Mouse (Mus musculus) intestine, embryonic 15.5 days (tissue): ENCODE measurements around the gene Vtn. TPM values are rescaled to one million over a fixed set of nuclear protein-coding genes. Genes with fewer than 3 reads are reported as not detected.
A peak's percentile ranks its signal among the peaks of the same experiment; 100 is the strongest.
"Not testable (repeated sequence)": the region's sequence is repeated elsewhere in the genome, so short reads cannot be mapped to it uniquely, and the experiment has no call there.

Experiments used
- ATAC-seq: fragments of 200-750 bp; cut with Nextera tagmentation; 2 replicates; pipeline ENCODE4 v1.8.0; 2017; ENCODE audit warnings: moderate TSS enrichment, moderate library complexity
- H3K27ac ChIP-seq: fragments of 300-500 bp; sonication (generic); 2 replicates; pipeline ENCODE4 v1.5.1; 2015; ENCODE audit warnings: mild to moderate bottlenecking, inconsistent platforms
- H3K27me3 ChIP-seq: fragments of 300-500 bp; sonication (generic); replicated peaks from 2 replicates; pipeline ENCODE4 v1.6.1; 2015; ENCODE audit warnings: inconsistent platforms
- H3K36me3 ChIP-seq: fragments of 300-500 bp; sonication (generic); 2 replicates; pipeline ENCODE4 v1.6.1; 2015; ENCODE audit warnings: inconsistent platforms
- H3K4me1 ChIP-seq: fragments of 300-500 bp; sonication (generic); replicated peaks from 2 replicates; pipeline ENCODE4 v1.6.1; 2015; ENCODE audit warnings: inconsistent platforms
- H3K4me2 ChIP-seq: fragments of 300-500 bp; sonication (generic); replicated peaks from 2 replicates; pipeline ENCODE4 v1.6.1; 2015; ENCODE audit warnings: mild to moderate bottlenecking, inconsistent platforms
- H3K4me3 ChIP-seq: fragments of 300-500 bp; sonication (generic); replicated peaks from 2 replicates; pipeline ENCODE4 v1.5.1; 2015; ENCODE audit warnings: inconsistent platforms
- H3K9ac ChIP-seq: fragments of 300-500 bp; sonication (generic); 2 replicates; pipeline ENCODE4 v1.6.1; 2015; ENCODE audit warnings: inconsistent platforms
- H3K9me3 ChIP-seq: fragments of 300-500 bp; sonication (generic); 2 replicates; pipeline ENCODE4 v1.6.1; 2016; ENCODE audit warnings: inconsistent platforms
- WGBS: fragments of 180-500 bp; shearing (Covaris S2); methylation state at CpG from one replicate; pipeline ENCODE4 v1.1.7; 2015; 5-methylcytosine and 5-hydroxymethylcytosine counted together
- polyA plus RNA-seq: library from polyadenylated mRNA; unstranded; fragments of >200 nt; fragmentation: Nextera tagmentation; extraction: Ambion mirVana; gene quantifications from 2 replicates; pipeline ENCODE4 v1.2.1, GENCODE M21; 2015

The Vtn gene
- polyA plus RNA-seq, 1 experiment from 2014 or later = 22.4 TPM

DNA sequence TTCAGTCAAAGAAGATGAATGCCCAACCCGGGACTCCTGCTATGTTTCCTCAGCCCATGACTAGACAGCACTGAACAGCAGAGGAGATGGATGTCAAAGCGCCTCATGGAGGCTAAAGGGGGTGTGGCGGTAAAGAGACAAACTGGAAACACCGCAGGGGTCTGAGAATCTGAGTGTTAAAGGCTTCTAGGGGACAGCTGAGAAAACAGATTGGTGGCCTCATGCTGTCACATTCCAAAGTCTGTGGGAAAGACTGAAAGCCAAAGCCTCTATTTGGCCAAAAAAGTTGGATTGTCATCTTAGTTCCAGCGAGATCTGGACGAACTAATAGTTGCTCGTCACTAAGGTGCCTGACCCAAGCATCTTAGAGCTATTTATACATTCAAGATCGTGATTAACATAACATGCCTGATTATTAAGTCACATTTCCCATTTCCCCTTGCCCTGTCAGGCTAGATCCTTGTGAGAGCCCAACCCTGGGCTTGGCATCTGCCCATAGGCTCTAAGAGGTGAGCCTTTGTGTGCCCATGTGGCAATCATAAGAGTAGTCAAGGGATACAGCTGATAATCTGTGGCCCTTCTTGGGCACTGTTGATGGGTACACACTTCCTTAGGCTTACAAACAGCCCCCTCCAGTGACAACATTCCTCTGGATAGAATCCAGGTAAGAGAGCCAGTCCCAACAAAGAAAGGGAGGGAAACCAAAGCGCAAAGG, 24.5 kb downstream of the Vtn start:
- Histone ChIP-seq H3K36me3 (peaks cover 75% of the 10 kb centered on the region), H3K27ac (no peak overlapping the region), H3K4me2 (no peak overlapping the region), H3K4me1 (no peaks in the 10 kb centered on the region), H3K27me3 (no peaks in the 10 kb centered on the region), H3K9ac (no peak overlapping the region), H3K9me3 (no peaks in the 10 kb centered on the region), H3K4me3 (no peak overlapping the region)
- no peak for ATAC-seq
- 87% methylated on average over 9 of the region's 9 CpGs for WGBS

DNA sequence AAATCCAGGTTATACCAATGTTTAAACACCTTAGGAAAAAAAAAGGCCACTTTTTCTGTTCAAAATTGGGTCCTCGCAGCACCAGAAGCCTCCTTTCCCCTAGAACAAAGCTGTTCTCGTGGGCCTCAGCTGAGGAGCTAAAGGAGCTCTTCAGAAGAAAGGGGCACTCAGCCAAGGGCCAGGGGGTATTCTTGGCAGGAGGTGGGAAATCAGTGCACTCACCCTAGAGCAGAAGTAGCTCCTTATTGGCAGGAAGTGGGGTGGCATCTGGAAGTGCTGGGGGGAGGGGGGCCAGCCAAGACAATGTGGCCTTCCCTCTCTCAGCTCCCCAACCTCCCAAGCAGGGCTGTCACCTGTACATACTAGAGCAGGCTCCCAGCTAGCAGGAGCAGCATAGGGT, 25.9 kb downstream of the Vtn start:
- Histone ChIP-seq H3K4me2 (no peak overlapping the region), H3K36me3 (peaks cover 70% of the 10 kb centered on the region), H3K27ac (no peak overlapping the region), H3K4me3 (no peak overlapping the region), H3K27me3 (no peaks in the 10 kb centered on the region), H3K9me3 (no peaks in the 10 kb centered on the region), H3K9ac (no peak overlapping the region), H3K4me1 (no peaks in the 10 kb centered on the region)
- ATAC-seq = no peak
- 75% methylated on average over 2 of the region's 2 CpGs for WGBS

DNA sequence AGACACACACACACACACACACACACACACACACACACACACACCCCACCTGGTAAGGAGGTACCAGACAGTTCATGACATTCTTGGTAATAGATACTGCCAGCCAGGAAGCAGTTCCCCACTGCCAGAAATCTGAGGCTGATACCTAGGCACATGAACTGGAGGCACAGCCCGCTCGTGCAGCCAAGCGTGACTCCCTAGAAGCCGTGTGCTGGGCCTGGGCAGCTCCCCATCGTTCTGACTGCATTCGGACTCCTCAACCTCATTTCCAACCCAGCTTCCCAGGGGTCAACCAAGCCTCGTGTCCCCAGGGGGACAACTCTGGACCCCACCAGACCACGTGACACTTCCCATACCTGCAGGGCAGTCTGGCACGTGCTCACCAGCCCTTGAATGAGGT, 29.8 kb downstream of the Vtn start:
- ATAC-seq = no peak
- H3K27me3 ChIP-seq = no peaks in the 10 kb centered on the region
- no peak overlapping the region for H3K27ac ChIP-seq
- no peaks in the 10 kb centered on the region for H3K4me1 ChIP-seq
- peaks cover 42% of the 10 kb centered on the region for H3K36me3 ChIP-seq
- H3K9ac ChIP-seq = no peak overlapping the region
- no peaks in the 10 kb centered on the region for H3K9me3 ChIP-seq
- WGBS = 88% methylated on average over 9 of the region's 9 CpGs
- H3K4me2 ChIP-seq = no peak overlapping the region
- no peak overlapping the region for H3K4me3 ChIP-seq

DNA sequence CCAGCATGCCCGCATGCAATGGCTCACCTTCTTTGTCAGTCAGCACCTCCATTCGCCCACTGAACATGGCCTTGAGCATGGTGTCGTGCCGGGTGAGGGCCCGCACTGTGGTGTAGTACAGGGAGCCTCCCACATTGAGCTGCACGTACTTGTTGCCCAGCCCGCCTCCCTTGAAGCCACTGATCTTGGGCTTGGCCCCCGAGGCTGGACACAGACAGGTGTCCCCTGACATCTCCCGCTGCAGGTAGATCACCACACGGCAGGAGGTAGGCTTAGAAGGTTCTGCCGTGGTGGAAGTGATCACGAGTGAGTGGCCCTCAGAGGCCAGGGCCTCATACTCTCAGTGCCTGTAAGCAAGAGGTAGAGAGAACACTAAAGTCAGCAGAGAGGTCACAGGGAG, 31.1 kb downstream of the Vtn start:
- H3K9me3 ChIP-seq = no peaks in the 10 kb centered on the region
- no peak for ATAC-seq
- 89% methylated on average over 12 of the region's 12 CpGs for WGBS

DNA sequence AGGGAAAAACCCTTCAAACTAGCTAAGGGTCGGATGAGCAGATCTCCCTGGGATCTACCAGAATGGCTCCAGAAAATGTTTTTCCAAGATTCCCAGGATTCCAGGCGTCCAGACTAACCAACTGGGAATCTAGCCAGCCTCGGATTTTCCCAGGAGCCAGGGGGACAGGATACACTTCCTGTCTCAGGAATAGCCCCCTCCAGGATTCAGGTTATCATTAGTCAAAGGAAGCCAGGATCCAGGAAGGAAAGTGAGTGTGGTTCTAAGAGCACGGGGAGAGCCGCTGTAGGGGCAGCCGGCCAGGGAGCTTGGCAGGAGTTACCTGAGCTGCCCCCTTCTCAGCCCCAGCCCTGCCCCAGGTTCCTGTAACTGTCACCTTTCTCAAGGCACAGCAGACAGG, 32.2 kb downstream of the Vtn start:
- WGBS = 61% methylated on average over 6 of the region's 6 CpGs
- H3K4me2 ChIP-seq = no peak overlapping the region
- no peak overlapping the region for H3K4me3 ChIP-seq
- H3K4me1 ChIP-seq = peaks cover 9% of the 10 kb centered on the region; the same call in 1 of the 2 replicates
- H3K27me3 ChIP-seq = no peaks in the 10 kb centered on the region
- 0 out of 2 replicates have a peak overlapping the region, but pooled peaks have one; percentile 54 for H3K27ac ChIP-seq
- H3K9me3 ChIP-seq = no peaks in the 10 kb centered on the region
- H3K9ac ChIP-seq = no peak overlapping the region
- no peak for ATAC-seq
- H3K36me3 ChIP-seq = peaks cover 26% of the 10 kb centered on the region

More for the DNA sequence above, 31.1 kb downstream of the Vtn start:
- H3K27ac ChIP-seq = no peak overlapping the region
- H3K36me3 ChIP-seq = peaks cover 30% of the 10 kb centered on the region
- no peak overlapping the region for H3K4me2 ChIP-seq
- H3K9ac ChIP-seq = no peak overlapping the region
- H3K4me1 ChIP-seq = peaks cover 7% of the 10 kb centered on the region; the same call in 1 of the 2 replicates
- no peak overlapping the region for H3K4me3 ChIP-seq
- H3K27me3 ChIP-seq = no peaks in the 10 kb centered on the region

DNA sequence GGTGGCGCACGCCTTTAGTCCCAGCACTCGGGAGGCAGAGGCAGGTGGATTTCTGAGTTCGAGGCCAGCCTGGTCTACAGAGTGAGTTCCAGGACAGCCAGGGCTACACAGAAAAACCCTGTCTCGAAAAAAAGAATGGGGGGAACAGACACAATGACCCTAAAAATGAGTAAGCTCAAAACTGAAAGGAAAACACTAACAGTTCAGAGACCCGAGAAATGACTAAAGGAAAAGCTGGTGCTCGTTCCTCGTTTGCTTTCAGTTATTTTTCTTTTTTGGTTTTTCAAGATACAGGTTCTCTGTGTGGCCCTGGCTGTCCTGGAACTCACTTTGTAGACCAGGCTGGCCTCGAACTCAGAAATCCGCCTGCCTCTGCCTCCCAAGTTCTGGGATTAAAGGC, 32.6 kb downstream of the Vtn start:
- not testable (repeated sequence) for ATAC-seq, H3K4me3 ChIP-seq, H3K4me1 ChIP-seq, H3K9me3 ChIP-seq, H3K9ac ChIP-seq, H3K27me3 ChIP-seq, H3K4me2 ChIP-seq
- H3K27ac ChIP-seq = 0 out of 2 replicates have a peak overlapping the region, but pooled peaks have one; percentile 54
- 93% methylated on average over 10 of the region's 10 CpGs for WGBS
- peaks cover 24% of the 10 kb centered on the region for H3K36me3 ChIP-seq

DNA sequence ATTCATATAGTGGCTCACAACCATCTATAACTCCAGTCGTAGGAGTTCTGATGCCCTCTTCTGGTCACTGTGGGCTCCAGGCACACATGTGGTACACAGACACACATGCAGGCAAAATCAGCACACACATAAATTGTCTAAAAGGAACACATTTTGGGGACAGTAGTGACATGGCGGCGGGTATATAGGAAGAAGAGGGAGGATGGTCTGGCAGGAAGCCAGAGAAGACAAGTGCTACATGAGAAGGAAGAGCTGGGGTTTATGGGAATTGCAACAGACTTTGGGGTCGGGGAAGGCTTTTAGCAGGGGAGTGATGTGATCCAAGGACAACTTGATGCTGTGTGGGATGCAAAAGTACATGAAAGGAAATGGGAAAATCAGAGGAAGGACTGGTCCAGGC, 35.6 kb downstream of the Vtn start:
- Histone ChIP-seq H3K27ac (0 out of 2 replicates have a peak overlapping the region, but pooled peaks have one; percentile 98), H3K9me3 (no peaks in the 10 kb centered on the region), H3K4me2 (peak overlapping the region; percentile 62), H3K9ac (peak overlapping the region; percentile 85), H3K4me3 (peak overlapping the region; percentile 82), H3K4me1 (peaks cover 23% of the 10 kb centered on the region; the same call in 1 of the 2 replicates), H3K36me3 (peaks cover 3% of the 10 kb centered on the region; the same call in 1 of the 2 replicates), H3K27me3 (no peaks in the 10 kb centered on the region)
- ATAC-seq = no peak
- WGBS = 87% methylated on average over 4 of the region's 4 CpGs

DNA sequence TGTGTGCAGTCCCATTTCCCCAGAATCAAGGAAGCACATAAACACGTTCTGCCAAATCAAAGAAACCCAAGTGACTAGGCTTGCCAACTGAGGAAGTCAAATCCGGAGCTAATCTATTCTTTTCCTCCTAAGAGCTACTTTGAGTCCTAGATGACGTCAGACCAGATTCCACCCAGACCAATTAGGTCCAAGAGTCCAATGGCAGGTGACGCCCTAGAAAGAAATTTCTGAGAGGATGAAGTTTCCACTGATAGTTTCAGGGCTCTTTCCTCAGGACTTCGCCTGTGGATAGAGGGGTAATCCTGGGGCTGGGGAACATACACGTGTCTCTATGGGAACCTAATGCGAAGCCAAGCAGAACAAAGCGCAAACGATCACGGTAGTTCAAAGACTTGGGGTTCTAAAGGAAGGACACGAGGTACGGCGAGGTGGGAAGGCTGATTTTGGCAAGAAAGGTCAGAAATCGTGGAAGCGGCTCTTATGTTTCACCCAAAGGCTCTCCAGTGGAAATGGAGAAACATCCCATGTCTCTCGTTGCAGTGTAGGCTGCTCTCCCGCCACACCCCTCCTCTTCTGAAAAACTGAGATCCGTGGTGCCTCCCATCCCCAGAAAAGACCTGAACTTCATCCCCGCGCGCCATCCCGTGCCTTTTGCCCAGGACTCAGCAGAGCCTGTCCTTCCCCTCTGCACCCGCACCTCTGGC, 36.6 kb downstream of the Vtn start:
- Histone ChIP-seq H3K4me3 (peak overlapping the region; percentile 82), H3K27me3 (no peaks in the 10 kb centered on the region), H3K27ac (peak overlapping the region; percentile 98), H3K4me2 (peak overlapping the region; percentile 62), H3K9ac (peak overlapping the region; percentile 85), H3K4me1 (peaks cover 23% of the 10 kb centered on the region; the same call in 1 of the 2 replicates), H3K9me3 (no peaks in the 10 kb centered on the region), H3K36me3 (peaks cover 4% of the 10 kb centered on the region; the same call in 1 of the 2 replicates)
- WGBS = under 1% methylated on average over 23 of the region's 23 CpGs
- ATAC-seq = peak; percentile 24

DNA sequence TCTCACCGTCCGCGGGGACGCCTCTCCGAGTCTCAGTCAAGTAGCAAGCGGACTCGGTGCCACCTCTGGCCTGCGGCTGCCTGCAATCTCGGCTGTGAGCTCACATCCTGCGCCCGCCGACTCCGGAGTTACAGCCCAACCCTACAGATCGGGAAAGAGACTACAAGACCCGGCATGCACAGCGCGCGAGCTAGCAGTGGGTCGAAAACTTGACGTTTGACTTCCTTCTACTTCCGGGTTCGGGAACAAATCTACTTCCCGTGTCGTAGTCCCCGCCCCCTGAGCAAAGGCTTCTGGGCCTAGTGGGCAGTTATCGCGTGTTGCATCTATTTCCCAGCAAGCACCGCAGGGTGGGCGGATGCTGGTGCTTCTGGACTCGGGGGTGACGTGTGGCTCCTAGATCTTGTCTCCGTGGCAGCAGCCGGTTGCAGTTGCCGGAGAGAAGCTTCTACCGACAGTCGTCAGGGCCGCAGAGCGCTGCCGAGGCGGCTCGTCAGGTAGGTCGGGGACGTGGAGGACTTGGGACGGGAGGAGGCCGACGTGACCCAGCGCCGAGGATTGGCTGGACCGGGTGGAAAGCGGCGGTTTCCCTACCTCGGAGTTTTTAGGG, 37.3 kb downstream of the Vtn start, which contains the start of the genes Tnfaip1 and Ift20:
TSS of gene Tnfaip1 (minus strand) at position 253 of the 610 bp plus-strand sequence.
TSS of gene Ift20 (plus strand) at position 282 of the 610 bp plus-strand sequence.
- WGBS = under 1% methylated on average over 52 of the region's 52 CpGs
- Histone ChIP-seq H3K27ac (peak within 1 kb of the TSS; percentile 98), H3K4me1 (peaks cover 23% of the 10 kb centered on the region; the same call in 1 of the 2 replicates), H3K36me3 (peaks cover 8% of the 10 kb centered on the region; the same call in 1 of the 2 replicates), H3K4me3 (peak within 1 kb of the TSS; percentile 82), H3K9me3 (no peaks in the 10 kb centered on the region), H3K9ac (peak within 1 kb of the TSS; percentile 85), H3K4me2 (peak within 1 kb of the TSS; percentile 71), H3K27me3 (no peaks in the 10 kb centered on the region)
- peak; percentile 98 for ATAC-seq

DNA sequence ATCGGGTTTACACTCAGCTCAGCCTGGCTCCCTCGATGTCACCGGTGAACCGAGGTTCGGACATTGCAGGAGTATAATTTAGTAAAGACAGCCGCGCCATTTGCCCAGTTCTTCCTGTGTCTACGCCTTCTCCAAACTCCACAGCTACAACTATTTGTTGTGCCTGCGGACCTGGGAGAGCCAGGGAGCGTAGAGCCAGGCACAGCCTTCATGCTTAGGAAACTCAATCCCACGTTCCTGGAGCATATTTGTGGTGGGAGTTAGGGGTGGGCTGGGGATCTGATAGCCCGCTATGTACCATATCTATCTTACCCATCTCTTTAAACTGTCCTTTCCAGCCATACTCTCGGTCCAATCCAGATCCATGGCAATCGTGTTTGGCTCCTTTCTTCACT, 37.8 kb downstream of the Vtn start:
- H3K9me3 ChIP-seq = no peaks in the 10 kb centered on the region
- peak overlapping the region; percentile 78 for H3K27ac ChIP-seq
- peaks cover 10% of the 10 kb centered on the region; the same call in 1 of the 2 replicates for H3K36me3 ChIP-seq
- peak overlapping the region; percentile 82 for H3K4me3 ChIP-seq
- 1% methylated on average over 14 of the region's 14 CpGs for whole genome bisulfite sequencing
- H3K27me3 ChIP-seq = no peaks in the 10 kb centered on the region
- peak overlapping the region; percentile 71 for H3K4me2 ChIP-seq
- ATAC-seq = peak; percentile 5; the same call in 1 of the 2 replicates
- H3K4me1 ChIP-seq = peaks cover 23% of the 10 kb centered on the region; the same call in 1 of the 2 replicates
- H3K9ac ChIP-seq = peak overlapping the region; percentile 65

DNA sequence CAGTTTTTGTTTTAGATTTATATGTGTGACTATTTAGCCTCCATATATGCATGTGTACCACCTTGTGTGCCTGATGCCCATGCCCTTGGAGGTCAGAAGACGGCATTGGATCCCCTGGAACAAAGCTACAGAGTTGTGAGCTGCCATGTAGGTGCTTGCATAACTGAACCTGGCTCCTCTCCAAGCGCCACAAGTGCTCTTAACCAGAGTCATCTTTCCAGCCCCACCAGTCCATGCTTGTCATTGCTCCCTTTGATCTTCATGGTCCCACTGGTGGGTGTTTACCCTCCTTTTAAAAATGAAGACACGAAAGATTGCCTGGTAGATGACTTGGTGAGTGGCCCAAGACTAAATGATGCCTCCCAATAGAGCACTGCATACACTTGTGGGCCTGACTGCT, 41.5 kb downstream of the Vtn start:
- Histone ChIP-seq H3K36me3 (peaks cover 16% of the 10 kb centered on the region), H3K27me3 (no peaks in the 10 kb centered on the region), H3K4me3 (no peak overlapping the region), H3K9me3 (no peaks in the 10 kb centered on the region), H3K4me1 (peaks cover 14% of the 10 kb centered on the region; the same call in 1 of the 2 replicates), H3K27ac (no peak overlapping the region), H3K4me2 (no peak overlapping the region), H3K9ac (no peak overlapping the region)
- no peak for ATAC-seq
- WGBS = 82% methylated on average over 3 of the region's 3 CpGs
